Mouse (Mus musculus): ENCODE results near the gene Pcsk6. TPM values are rescaled to one million over a fixed set of nuclear protein-coding genes. Genes with fewer than 3 reads are reported as not detected.

The Pcsk6 gene
- 9.1 TPM for polyA plus RNA-seq (2014; fragmentation: Illumina TruSeq; extraction: RNeasy Lipid Tissue Mini Kit (QIAGEN cat#74804))

GRCm38 (mm10) chr7:65861591-65862472, at the start of gene Pcsk6:
Gene Pcsk6, plus strand, starts transcription at chr7:65861734.

GRCm38 (mm10) chr7:66043552-66044459, 182.3 kb downstream of the Pcsk6 start, which contains the start of gene Gm45213:
Gene Gm45213, plus strand, starts transcription at chr7:66043602.

GRCm38 (mm10) chr7:66058703-66059102, 197.2 kb downstream of the Pcsk6 start, which contains the start of gene Snrpa1:
Gene Snrpa1, plus strand, starts transcription at chr7:66059003.

GRCm38 (mm10) chr7:66079364-66080230, 218.1 kb downstream of the Pcsk6 start, which contains the start of gene Selenos:
Gene Selenos, plus strand, starts transcription at chr7:66079649.

Other genes starting within 250 kb of the Pcsk6 start
- gene Tarsl2, start 216.8 kb upstream of the Pcsk6 start, polyA plus RNA-seq (2014; fragmentation: Illumina TruSeq; extraction: RNeasy Lipid Tissue Mini Kit (QIAGEN cat#74804)): 30.7 TPM
- gene Tm2d3, start 170.6 kb upstream of the Pcsk6 start, polyA plus RNA-seq (2014; fragmentation: Illumina TruSeq; extraction: RNeasy Lipid Tissue Mini Kit (QIAGEN cat#74804)): 10.9 TPM
- gene Gm45213, start 181.9 kb downstream of the Pcsk6 start, polyA plus RNA-seq (2014; fragmentation: Illumina TruSeq; extraction: RNeasy Lipid Tissue Mini Kit (QIAGEN cat#74804)): not detected
- 58.0 TPM for gene Snrpa1, start 197.3 kb downstream of the Pcsk6 start, polyA plus RNA-seq (2014; fragmentation: Illumina TruSeq; extraction: RNeasy Lipid Tissue Mini Kit (QIAGEN cat#74804))
- 116 TPM for gene Selenos, start 217.9 kb downstream of the Pcsk6 start, polyA plus RNA-seq (2014; fragmentation: Illumina TruSeq; extraction: RNeasy Lipid Tissue Mini Kit (QIAGEN cat#74804))
- gene Chsy1, start 247.8 kb downstream of the Pcsk6 start, polyA plus RNA-seq (2014; fragmentation: Illumina TruSeq; extraction: RNeasy Lipid Tissue Mini Kit (QIAGEN cat#74804)): 58.6 TPM